Mouse (Mus musculus): Measurements from ENCODE around the gene Nup98.

Nup98 gene

DNA sequence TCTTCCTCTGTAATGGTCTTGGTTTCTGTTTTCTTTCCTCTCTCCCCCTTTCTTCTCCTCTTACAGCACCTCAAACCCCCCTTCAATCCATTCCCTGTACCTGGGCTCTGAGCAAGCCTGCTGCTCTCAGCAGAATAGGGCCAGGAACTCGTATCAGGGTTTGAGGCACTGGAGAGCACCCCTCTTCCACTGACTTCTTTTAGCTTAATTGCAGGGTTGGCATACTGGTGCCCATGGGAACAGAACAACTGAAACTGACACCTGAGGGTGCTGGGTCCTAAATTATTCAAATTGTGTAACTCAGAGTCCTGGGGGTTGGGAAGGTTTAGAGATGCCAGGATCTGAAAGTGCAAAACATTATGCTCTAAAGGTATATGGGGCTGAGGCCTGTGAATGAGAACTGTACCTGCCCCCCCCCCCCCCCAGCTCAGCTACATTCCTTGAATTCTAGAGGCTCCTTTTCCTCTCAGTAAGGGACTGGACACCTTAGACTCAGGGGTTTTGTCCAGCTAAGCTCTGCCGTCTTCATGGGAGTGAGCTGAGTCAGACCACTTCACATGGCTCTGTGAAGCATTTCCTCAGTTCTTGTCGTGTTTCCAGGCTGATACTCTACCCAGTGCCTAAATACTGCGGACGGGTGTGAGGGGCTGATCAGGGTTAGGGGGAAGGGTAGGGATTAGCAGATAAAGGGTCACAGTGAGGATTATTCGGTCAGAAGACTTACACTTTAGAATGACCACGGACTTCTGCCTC, 93.2 kb downstream of the Nup98 start, which contains the start of gene Chrna10:
Gene Chrna10 (minus strand): TSS at position 250 of the 753 bp plus-strand sequence.
- no peak for DNase-seq

DNA sequence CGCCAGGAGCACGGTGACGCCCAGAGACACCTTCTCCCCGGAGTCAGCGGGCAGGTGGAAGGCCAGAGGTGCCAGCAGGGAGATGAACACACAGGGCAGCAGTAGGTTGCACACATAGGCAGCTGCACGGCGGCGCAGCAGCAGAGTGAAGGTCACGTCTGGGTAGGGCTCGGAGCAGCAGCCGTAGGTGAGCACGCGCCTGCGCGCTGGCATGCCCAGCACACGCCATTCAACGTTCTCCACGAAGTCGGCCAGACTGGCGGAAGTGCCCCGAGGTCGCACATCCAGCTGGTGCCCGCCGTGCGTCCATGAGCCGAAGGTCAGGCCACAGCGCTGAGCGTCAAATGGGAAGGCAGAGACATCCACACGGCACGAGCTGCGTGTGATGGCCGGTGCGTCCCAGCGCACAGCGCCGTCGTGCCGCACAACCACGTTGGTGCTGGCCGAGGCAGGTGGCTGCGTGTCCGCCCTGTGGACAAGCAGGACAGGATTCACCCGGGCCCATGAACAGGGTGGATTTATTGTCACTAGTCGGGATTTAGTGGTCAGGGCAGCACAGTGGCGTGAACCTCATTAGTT, 96.7 kb downstream of the Nup98 start:
- no peak for DNase-seq

DNA sequence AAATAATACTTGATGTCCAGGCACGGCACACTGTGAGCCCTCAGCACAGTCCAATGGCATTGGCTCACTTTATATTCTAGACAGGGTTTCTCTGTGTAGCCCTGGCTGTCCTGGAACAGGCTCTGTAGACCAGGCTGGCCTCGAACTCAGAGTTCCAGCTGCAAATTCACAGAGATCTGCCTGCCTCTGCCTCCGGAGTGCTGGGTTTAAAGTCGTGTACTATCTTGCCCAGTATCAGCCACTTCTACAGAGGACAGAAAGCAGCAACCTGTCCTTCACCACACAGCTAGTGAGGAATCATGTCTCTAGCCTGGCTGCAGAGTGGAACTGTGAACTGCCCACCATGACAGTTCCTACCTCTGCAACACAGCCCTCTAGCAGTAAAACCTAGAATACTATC, 100.2 kb downstream of the Nup98 start:
- DNase-seq = no peak

DNA sequence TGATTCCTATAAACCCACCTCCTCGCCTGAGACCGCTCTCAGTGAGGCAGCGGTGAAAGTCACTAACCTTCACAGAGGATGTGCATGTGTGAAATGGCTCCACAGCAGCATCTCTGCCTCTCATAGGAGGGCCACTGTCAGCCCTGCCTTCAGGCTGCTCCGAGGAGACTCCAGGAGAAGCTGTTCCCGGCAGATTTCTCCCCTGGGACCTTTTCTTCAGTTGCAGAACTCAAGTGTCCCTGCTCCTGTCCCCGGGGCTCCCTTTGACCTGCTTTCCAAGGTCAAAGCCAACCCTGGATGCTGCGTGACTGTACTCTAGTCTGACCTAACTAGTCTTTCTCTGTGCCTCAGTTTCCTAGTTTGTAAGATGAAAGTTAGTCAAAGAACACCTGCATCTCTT, 100.8 kb downstream of the Nup98 start, which contains the start of gene Art5:
Gene Art5 (minus strand): TSS at position 319 of the 400 bp plus-strand sequence.
- no peak for DNase-seq

DNA sequence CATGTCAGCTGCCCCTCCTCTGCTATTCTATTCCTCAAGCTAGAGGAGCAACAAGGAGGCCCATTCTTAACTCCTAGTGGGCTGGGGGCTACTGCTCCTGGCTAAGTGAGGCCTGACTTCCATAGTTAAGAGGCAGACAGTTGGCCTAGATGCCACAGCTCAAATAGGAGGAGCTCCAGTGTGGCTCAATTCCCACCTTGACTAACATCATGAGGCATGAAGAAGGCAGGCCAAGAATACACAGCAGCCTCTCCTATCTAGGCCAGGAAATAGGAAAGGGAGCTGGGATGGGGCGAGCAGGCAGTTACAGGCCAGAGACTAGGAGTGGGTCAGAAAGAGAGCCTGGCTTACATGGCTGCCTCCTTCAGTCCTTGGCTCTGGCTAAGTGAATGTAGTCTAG, 101.8 kb downstream of the Nup98 start:
- DNase-seq = no peak

DNA sequence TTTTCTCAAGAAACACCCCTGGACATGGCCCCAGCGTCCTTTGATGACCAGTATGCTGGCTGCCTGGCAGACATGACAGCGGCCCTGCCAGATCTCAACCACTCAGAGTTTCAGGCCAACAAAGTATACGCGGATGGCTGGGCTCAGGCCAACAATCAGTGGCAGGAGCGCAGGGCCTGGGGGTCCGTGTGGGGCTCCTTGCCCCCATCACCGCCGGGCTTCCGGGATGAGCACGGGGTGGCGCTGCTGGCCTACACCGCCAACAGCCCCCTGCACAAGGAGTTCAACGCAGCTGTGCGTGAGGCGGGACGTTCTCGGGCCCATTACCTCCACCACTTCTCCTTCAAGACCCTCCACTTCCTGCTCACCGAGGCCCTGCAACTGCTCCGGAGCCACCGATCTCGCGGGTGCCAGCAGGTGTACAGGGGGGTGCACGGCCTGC, 103.3 kb downstream of the Nup98 start:
- no peak for DNase-seq

DNA sequence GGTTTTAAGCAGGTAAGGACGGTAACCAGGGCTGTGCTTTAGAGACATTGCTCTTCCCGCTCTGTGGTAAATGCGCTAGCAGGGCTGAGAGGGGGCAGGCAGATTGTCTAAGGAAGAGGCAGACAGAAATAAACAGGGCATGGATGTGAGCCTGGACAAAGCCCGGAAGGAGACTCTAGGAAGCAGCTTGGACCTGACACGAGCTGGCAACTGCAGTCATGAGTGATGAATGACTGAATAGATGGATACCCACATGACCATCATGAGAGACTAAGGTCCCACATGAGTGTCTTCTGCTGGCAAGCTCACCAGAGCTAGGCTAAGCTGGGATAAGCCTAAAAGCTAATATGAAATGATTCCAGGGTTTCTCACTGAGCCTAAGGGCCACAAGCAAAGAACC, 105.8 kb downstream of the Nup98 start:
- DNase-seq = peak; percentile 60

DNA sequence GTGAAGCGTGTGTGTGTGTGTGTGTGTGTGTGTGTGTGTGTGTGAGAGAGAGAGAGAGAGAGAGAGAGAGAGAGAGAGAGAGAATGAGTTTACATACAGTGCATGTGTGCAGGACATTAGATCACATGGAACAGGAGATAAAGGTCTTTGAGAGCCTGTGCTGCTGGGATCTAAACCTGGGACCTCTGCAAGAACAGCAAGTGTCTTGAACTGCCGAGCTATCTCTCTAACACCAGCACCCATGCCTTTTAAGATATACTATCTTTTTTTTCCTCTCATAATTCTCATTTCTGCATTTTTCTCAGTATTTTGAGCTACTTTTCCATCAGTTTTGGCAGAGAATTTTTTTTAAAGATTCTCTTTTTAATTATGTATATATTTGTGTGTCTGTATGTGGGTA, 106.4 kb downstream of the Nup98 start:
- DNase-seq = no peak

DNA sequence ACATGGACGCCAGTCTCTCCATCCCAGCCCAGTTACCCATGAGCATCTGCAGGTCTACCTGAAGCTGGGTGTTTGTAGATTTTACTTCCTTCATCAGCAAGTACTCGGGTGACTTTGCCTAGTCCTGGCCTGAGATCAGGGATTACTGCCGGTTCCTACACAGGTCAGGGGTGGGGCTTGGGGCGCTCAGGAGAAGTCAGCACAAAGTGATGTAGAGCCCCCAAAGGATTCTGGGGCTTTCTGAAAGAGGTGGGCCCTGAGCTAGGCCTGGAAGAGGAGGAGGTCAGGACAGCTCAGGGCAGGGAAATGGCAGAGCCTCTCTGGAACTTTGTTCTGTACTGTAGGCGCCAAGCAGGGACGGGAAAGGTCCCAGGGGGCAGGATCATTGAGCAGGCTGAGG, 107.3 kb downstream of the Nup98 start:
- no peak for DNase-seq

DNA sequence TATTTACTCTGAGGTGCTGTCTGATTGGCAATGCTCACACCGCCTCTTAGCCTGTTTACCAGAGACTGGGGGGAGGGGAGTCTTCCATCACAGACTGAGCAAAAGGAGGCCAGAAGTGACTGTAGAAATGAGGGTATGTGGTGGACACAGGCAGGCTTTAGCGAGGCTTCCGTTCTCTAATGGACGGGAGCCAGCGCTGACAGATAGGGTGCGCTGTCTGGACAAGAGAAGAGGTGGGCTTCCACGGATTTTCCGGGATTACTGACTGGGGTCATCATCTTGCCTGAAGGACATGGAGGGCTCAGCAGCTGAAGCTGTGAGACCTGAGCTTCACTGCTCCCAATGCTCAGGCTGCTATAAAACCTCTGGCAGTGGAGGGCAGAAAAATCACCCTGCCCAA, 107.7 kb downstream of the Nup98 start:
- no peak for DNase-seq

DNA sequence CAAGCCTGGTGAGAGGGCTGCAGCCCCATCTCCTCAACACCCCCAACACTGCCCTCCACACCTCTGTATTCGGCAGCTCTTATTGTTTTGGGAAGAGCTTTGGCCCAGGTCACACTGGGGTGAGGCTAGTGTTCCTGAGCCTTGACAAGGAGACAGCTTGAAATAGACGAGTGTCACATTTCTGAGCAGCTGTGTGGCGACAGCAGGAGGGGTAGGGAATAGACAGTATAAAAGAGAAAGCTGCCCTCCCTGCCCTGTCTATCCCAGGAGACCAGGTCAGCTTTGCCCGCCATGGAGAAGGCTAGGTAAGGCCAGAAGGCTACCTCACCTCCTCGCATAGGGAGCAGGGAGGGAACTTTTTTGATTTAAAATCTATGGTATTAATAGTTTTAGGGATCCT, 108.5 kb downstream of the Nup98 start, which contains the start of gene Art1:
Gene Art1 (plus strand): TSS at position 257 of the 400 bp plus-strand sequence.
- DNase-seq = no peak

DNA sequence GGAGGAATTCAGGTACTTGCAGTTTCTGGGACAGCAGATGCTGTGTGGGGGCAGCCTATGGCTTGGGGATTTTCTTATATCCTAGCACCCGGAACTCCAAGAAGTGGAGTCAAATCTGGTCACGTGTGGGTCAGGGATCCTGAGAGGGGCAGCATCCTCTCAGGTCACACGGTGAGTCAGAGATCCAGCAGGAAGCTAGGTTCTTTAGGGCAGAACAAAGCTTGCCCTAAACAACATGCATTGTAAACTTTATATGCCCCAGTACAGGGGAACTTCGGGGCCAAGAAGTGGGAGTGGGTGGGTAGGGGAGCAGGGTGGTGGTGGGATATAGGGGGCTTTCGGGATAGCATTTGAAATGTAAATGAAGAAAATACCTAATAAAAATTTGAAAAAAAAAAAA, 109.1 kb downstream of the Nup98 start:
- no peak for DNase-seq

DNA sequence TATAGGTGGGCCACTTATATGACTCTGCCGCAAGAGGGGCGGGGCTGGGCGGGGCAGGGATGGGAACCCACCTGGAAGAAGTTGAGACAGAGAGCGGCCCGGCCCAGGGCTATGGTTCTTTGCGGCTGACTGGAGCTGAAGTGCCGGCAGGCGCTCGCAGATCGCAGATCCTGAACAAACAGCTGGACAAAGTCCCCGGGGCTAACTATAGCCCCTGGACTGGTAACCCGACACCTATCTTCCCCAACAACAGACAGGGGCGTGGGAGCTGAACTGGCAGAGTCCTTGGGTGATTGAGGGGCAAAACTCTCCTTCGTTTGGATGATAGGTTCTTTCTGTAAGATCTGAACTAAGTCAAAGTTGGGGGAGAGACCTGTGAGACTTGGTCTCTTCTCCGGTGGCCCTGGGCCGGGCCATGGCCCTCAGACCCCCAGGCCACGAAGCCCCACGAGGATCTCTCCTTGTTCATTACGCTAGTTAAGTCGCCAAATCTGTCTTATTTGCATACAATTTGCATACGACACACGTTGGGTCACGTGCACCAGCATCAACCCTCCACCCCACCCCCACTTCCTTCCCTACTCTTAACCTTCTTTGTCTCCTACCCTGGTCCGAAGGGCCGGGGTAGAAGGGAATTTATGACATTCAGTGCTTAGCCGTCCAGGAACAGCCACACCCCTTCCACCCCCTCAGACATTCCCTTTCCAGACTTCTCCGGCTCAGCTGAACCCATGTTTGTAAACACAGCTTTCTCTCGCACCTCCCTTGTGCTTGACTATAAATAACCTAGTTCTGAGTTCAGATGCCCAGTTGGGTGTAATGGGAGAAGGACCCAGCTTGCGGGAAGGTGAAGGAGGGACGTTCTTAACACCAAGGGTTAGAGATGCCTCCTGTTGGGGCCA, 110.0 kb downstream of the Nup98 start:
- DNase-seq = no peak

DNA sequence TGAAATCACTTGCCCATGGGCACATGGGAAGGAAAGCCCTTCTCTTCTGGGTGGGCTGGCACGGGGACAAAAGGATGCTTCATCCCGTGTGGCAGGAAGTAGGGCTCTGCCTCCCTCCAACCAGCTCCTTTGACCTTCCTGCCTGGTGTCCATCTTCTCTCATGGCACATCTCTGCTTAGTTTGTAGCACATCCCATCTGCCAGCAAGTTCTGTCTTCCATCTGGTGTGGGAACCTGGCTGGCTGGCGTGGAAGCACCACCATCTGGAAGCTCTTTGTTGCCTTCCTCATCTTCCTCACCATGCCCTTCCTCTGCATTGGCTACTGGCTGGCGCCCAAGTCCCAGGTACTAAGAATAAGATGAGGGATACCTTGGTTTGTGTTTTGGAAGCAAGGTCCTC, 122.6 kb downstream of the Nup98 start:
- peak; percentile 50 for DNase-seq

DNA sequence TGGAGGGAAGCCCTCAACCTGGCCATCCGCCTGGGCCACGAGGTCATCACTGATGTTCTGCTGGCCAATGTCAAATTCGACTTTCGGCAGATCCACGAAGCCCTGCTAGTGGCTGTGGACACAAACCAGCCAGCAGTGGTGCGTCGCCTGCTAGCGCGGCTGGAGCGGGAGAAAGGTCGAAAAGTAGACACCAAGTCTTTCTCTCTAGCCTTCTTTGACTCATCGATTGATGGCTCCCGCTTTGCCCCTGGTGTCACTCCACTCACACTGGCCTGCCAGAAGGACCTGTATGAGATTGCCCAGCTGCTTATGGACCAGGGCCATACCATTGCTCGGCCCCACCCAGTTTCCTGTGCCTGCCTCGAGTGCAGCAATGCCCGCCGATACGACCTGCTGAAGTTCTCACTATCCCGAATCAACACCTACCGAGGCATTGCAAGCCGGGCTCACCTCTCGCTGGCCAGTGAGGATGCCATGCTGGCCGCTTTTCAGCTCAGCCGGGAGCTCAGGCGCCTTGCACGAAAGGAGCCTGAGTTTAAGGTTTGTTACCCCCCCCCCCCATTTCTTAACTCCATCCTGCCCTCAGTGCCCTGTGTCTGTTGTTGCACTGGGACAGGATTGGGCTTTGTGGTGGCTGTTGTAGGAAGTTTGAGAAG, 125.8 kb downstream of the Nup98 start:
- DNase-seq = no peak

DNA sequence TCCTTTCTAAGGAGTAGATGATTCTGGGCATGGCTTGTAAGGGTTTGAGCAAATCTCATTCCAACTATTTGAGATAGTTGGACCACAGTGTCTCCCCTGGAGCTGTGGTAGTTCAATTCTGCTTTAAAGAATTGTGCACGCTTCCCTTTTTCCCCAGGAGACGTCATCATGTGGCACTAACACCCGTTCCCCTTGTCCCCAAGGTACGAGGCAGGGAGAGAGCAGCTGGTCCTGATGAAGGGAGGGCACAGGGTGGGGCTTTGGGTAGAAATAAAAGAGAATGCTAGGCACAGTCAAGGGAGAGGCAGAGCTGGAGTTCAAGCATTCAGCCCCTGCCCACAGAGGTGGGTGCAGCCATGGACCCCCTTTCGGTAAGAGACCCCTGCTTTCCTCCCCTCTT, 127.2 kb downstream of the Nup98 start, which contains the start of gene Trpc2:
Gene Trpc2 (plus strand): TSS at position 301 of the 400 bp plus-strand sequence.
- DNase-seq = no peak

DNA sequence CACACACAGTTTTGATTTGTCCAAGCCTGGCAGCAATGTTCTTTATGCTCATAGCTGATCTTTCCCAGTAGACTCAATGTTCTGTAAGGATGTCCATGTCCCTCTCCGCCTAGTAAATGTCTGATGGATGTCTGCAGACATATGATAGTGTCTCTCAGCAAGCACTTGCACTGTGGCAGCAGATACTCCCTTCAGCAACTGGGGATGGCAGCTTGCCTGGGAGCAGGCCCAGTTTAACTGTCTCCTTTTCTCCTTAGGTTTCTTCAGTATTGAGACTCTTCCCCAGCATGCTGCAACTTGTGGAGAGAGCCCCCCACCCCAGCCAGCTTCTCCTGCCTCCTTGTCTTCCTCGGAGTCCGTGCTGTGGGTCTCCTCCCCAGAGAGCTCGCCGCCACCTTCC, 128.2 kb downstream of the Nup98 start:
- no peak for DNase-seq

DNA sequence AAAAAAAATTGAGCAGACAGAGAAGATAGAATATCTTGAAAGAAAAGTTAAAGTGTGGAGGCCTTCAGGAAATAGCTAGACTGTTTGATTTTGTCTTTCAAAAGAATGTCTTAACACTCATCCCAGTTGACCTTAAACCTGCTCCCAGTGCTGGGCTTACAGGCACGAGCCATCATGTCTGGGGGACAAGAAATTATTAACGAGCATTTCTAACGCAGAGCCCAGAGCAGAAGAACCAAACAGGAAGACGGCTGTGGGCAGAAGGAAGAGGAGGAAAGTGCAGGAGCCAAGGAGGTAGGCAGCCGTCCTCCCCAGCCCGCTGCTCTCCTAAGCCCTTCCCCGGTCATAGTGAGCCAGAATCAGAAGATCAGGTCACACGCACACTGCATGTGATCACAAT, 129.7 kb downstream of the Nup98 start:
- DNase-seq = no peak

DNA sequence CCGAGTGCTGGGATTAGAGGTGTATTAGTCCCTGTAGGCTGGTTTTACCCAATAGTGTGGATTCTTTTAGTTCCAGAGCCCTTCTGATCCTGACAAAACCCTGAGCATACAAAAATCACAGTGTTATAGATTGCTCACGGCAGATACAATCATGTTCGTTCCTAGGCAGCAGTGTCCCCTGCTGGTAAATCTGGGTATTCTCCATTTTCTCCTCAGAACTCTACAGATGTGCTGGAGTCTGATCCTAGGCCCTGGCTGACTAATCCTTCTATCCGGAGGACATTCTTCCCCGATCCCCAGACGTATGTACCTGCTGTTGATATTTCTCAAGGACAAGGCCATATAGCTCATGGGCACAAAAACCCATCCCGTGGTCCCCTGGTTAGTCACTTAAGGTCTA, 131.5 kb downstream of the Nup98 start:
- peak; percentile 52 for DNase-seq

DNA sequence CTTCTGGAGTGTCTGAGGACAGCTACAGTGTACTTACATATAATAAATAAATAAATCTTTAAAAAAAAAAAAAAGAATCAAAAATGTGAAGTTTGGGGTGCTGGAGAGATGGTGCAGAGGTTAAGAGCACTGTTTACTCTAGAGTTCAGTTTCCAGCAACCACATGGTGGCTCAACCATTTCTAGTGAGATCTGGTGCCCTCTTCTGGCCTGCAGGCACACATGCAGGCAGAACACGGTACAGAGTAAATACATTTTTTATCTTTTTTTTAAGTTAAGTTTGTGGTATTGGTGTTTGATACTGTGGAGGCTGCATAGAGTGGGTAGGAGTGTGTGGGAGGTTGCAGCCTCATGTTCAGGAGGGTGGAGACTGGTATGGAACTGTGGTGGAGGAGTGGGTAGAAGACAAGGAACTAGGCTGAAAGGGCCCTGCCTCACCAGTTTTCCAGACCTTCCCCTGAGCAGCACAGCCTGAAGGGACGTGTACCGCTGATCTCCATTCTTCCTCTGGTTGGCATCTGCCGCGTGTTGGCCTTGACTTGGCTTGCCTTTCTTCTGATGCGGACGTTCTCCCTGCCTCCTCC, 133.2 kb downstream of the Nup98 start:
- no peak for DNase-seq
